Mouse (Mus musculus): ENCODE data around the gene Rpl18. TPM values are rescaled to one million over a fixed set of nuclear protein-coding genes. Genes with fewer than 3 reads are reported as not detected.
A peak's percentile ranks its signal among the peaks of the same experiment; 100 is the strongest.

Gene Rpl18
- total and polyA plus RNA-seq, 2 experiments from 2014 or later, result 535 to 1,175 TPM

DNA sequence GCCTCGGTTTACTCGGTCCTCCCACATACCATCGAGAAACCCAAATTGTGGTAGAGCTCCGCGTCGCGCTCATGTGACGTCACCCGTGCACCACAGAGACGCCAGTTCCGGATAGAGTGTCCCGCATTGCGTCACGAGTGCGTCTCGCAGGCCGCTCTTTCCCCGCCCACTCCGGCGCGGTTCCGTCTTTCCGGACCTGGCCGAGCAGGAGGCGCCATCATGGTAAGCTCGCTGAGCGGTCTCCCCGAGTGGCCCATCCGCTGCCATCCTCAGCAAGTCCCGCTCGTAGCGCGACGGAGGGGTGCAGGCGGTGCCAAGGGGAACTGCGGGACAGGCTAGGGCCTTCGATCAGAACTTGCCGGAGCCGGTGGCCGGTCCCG lies 2.7 kb downstream of the Rpl18 start, which contains the start of gene Sphk2:
Gene Sphk2 (minus strand): TSS at position 85 of the 380 bp plus-strand sequence.
- H3K9ac ChIP-seq (replicated peaks; ENCODE audit: low read length), result peak within 1 kb of the TSS; percentile 94
- H3K9me3 ChIP-seq (ENCODE audit: low read length), result no peaks in the 10 kb centered on the region
- peak within 1 kb of the TSS; percentile 93 for H3K27ac ChIP-seq
- H3K27me3 ChIP-seq (ENCODE audit: insufficient read depth, low read length), result no peaks in the 10 kb centered on the region
- under 1% methylated on average over 41 of the region's 41 CpGs for WGBS
- H3K4me2 ChIP-seq (ENCODE audit: low read depth, low read length), result peak within 1 kb of the TSS; percentile 85
- H3K36me3 ChIP-seq (ENCODE audit: insufficient read depth, low read length), result peaks cover 25% of the 10 kb centered on the region
- peak; percentile 85 for ATAC-seq
- no peak; the same call in 1 of the 2 replicates for TF ChIP-seq CTCF (IDR thresholded peaks at IDR 0.05; ENCODE audit: low read depth)
- DNase-seq (ENCODE audit: low spot score), result peak; percentile 100
- H3K4me3 ChIP-seq (ENCODE audit: low read length), result peak within 1 kb of the TSS; percentile 82
- peaks cover 27% of the 10 kb centered on the region for H3K4me1 ChIP-seq (ENCODE audit: insufficient read depth, low read length)

DNA sequence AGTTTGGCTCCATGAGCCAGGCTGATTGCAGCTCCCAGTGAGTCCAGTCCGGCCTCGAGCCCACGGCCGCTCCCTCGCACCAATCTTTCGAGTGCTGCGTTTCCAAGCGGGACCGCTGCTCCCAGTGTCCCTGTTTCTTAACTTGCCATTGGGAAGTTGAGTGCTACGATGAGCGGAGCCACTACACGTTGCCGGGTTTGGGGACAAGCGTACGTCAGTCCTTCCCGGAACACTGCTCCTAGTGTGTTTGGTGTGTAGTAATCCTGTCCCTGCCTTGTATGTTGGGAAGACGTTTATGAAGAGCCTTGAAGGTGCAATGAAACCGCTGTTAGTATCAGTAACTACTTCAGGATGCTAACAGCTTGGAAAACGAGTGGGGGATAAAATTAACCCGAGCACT lies 3.1 kb downstream of the Rpl18 start:
- DNase-seq (ENCODE audit: low spot score), result peak; percentile 56
- WGBS, result 0% methylated on average over 20 of the region's 20 CpGs
- Histone ChIP-seq H3K4me3 (ENCODE audit: low read length) (peak overlapping the region; percentile 82), H3K27ac (peak overlapping the region; percentile 93), H3K9ac (replicated peaks; ENCODE audit: low read length) (peak overlapping the region; percentile 94), H3K4me2 (ENCODE audit: low read depth, low read length) (peak overlapping the region; percentile 83), H3K27me3 (ENCODE audit: insufficient read depth, low read length) (no peaks in the 10 kb centered on the region), H3K36me3 (ENCODE audit: insufficient read depth, low read length) (peaks cover 21% of the 10 kb centered on the region), H3K4me1 (ENCODE audit: insufficient read depth, low read length) (peaks cover 27% of the 10 kb centered on the region), H3K9me3 (ENCODE audit: low read length) (no peaks in the 10 kb centered on the region)
- ATAC-seq, result no peak
- no peak for TF ChIP-seq CTCF (IDR thresholded peaks at IDR 0.05; ENCODE audit: low read depth)

DNA sequence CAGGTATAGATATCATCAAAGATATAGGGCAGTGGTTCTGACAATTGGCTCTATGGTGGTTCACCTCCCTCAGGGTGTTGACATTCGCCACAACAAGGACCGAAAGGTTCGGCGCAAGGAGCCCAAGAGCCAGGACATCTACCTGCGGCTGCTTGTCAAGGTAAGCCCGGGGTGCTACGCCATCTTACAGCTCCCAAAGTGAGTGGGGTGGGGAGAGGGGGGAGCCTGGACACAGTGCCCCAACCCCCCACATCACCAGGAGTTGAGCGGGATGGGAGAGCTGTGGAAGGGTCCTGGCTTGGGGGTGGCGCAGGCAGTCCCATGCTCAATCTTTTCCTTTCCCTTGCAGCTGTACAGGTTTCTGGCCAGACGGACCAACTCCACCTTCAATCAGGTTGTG lies 3.9 kb downstream of the Rpl18 start:
- WGBS, result 85% methylated on average over 10 of the region's 10 CpGs
- H3K27me3 ChIP-seq (ENCODE audit: insufficient read depth, low read length), result no peaks in the 10 kb centered on the region
- H3K4me1 ChIP-seq (ENCODE audit: insufficient read depth, low read length), result peaks cover 27% of the 10 kb centered on the region
- TF ChIP-seq CTCF (IDR thresholded peaks at IDR 0.05; ENCODE audit: low read depth), result no peak
- H3K27ac ChIP-seq, result no peak overlapping the region
- peaks cover 20% of the 10 kb centered on the region for H3K36me3 ChIP-seq (ENCODE audit: insufficient read depth, low read length)
- H3K9ac ChIP-seq (replicated peaks; ENCODE audit: low read length), result peak overlapping the region; percentile 94
- H3K4me2 ChIP-seq (ENCODE audit: low read depth, low read length), result peak overlapping the region; percentile 83
- H3K9me3 ChIP-seq (ENCODE audit: low read length), result no peaks in the 10 kb centered on the region
- peak overlapping the region; percentile 82 for H3K4me3 ChIP-seq (ENCODE audit: low read length)
- ATAC-seq, result no peak
- no peak for DNase-seq (ENCODE audit: low spot score)

DNA sequence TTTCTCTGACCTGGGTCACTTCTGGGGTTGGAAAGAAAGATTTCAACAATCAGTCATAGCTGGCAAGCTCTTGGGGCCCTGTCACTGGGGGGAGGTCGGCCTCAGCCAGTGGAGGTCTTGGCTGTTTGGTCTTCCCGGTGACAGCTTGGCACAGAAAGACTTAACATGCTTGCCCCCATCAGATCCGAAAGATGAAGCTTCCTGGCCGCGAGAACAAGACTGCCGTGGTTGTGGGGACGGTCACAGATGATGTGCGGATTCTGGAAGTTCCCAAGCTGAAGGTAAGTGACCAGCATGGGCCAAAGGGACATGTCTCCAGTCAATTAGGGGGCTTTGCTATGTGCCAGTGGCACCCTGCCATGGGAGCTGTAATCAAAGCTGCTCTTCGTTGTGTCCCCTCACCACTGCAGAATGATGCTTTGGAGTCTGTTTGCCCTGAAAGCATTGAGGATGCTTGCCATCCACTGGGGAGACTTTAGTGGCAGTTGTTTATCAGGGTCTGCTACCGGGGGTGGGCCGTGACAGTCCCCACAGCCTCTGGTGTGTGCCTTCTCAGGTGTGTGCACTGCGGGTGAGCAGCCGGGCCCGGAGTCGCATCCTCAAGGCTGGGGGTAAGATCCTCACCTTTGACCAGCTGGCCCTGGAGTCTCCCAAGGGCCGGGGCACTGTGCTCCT lies 4.6 kb downstream of the Rpl18 start:
- Histone ChIP-seq H3K9me3 (ENCODE audit: low read length) (no peaks in the 10 kb centered on the region), H3K27me3 (ENCODE audit: insufficient read depth, low read length) (no peaks in the 10 kb centered on the region), H3K4me3 (ENCODE audit: low read length) (no peak overlapping the region), H3K27ac (no peak overlapping the region), H3K9ac (replicated peaks; ENCODE audit: low read length) (no peak overlapping the region), H3K4me2 (ENCODE audit: low read depth, low read length) (no peak overlapping the region), H3K36me3 (ENCODE audit: insufficient read depth, low read length) (peaks cover 26% of the 10 kb centered on the region), H3K4me1 (ENCODE audit: insufficient read depth, low read length) (peaks cover 27% of the 10 kb centered on the region)
- ATAC-seq, result no peak
- no peak for TF ChIP-seq CTCF (IDR thresholded peaks at IDR 0.05; ENCODE audit: low read depth)
- 86% methylated on average over 15 of the region's 16 CpGs for WGBS
- DNase-seq (ENCODE audit: low spot score), result no peak

DNA sequence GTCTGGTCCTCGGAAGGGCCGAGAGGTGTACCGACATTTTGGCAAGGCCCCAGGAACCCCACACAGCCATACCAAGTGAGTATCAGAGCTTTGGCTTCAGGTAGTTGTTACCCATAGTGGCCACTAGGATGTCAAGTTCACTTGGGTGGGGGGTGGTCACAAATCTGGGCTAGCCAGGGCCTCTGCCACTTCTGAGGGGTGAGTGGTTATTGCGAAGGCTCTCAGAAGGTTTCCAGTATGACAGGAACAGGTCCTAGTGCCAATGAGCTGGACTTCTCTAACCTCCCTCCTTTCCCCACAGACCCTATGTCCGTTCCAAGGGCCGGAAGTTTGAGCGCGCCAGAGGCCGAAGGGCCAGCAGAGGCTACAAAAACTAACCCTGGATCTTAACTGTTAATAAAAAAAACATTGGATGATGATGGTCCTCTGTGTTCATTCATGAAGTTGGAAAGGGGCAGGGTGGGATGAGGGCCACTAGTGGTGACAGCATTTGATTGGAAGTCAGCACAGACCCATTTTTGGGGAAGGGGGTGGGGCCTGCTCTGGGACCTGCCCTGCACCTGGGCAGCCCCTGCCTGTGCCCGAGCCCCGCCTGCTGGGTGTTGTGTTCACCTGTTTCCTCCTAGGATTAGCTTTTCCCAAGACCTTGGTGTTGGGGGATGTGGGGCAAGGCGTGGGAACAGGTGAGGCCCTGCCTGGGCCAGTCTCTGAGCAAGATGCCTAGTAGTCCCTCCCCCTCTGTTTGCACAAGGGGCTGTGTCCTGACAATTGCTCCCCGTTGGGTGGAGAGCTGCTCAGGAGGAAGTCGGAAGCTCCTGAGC lies 5.4 kb downstream of the Rpl18 start, which contains the start of gene Fam83e:
Gene Fam83e (plus strand): TSS at position 800 of the 821 bp plus-strand sequence.
- no peak within 1 kb of the TSS for H3K9ac ChIP-seq (replicated peaks; ENCODE audit: low read length)
- no peaks in the 10 kb centered on the region for H3K9me3 ChIP-seq (ENCODE audit: low read length)
- H3K4me2 ChIP-seq (ENCODE audit: low read depth, low read length), result no peak within 1 kb of the TSS
- peaks cover 24% of the 10 kb centered on the region for H3K4me1 ChIP-seq (ENCODE audit: insufficient read depth, low read length)
- ATAC-seq, result no peak
- H3K36me3 ChIP-seq (ENCODE audit: insufficient read depth, low read length), result peaks cover 28% of the 10 kb centered on the region
- peak; percentile 46 for TF ChIP-seq CTCF (IDR thresholded peaks at IDR 0.05; ENCODE audit: low read depth)
- DNase-seq (ENCODE audit: low spot score), result no peak
- WGBS, result 81% methylated on average over 13 of the region's 14 CpGs
- H3K4me3 ChIP-seq (ENCODE audit: low read length), result no peak within 1 kb of the TSS
- no peak within 1 kb of the TSS for H3K27ac ChIP-seq
- H3K27me3 ChIP-seq (ENCODE audit: insufficient read depth, low read length), result no peaks in the 10 kb centered on the region

DNA sequence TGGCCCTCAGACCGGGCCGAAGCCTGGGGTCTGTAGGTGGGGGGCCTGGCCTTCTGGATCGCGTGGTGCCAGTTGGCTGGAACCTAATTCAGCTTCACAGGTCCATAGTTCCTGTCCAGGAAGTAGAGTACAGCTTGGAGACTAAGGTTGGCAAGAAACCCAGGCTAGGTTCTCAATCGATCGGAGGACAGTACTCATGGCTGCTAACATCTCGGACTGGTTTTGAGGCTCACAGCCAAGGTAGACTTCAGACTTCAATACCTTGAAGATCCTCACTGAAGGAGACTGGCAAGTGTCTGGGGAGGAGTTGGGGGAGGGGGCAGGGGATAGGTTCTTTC lies 5.9 kb downstream of the Rpl18 start:
- Histone ChIP-seq H3K27ac (no peak overlapping the region), H3K9me3 (ENCODE audit: low read length) (no peaks in the 10 kb centered on the region), H3K4me3 (ENCODE audit: low read length) (no peak overlapping the region), H3K4me1 (ENCODE audit: insufficient read depth, low read length) (peaks cover 19% of the 10 kb centered on the region), H3K27me3 (ENCODE audit: insufficient read depth, low read length) (no peaks in the 10 kb centered on the region), H3K9ac (replicated peaks; ENCODE audit: low read length) (no peak overlapping the region), H3K4me2 (ENCODE audit: low read depth, low read length) (no peak overlapping the region), H3K36me3 (ENCODE audit: insufficient read depth, low read length) (peaks cover 28% of the 10 kb centered on the region)
- DNase-seq (ENCODE audit: low spot score) (no peak), ATAC-seq (no peak)
- no peak for TF ChIP-seq CTCF (IDR thresholded peaks at IDR 0.05; ENCODE audit: low read depth)
- 81% methylated on average over 7 of the region's 7 CpGs for WGBS
